Mouse (Mus musculus) CH12.LX (cell line): ENCODE measurements at regions not wholly inside any gene's neighbourhood (a gene's known extent, or its start where the extent isn't known, plus 50 kb on each side); places are given as distances from the start of the nearest gene placed in this dataset.

ENCODE experiments used
- DNase-seq: peaks from one replicate; pipeline ENCODE4 v3.0.0-alpha.2; 2013; ENCODE audit errors: extremely low read depth
- H3K27ac ChIP-seq: 2 replicates; pipeline ENCODE4 v1.5.1; 2012; ENCODE audit warnings: low read depth, mild to moderate bottlenecking, control low read depth, moderate library complexity; ENCODE audit not compliant: insufficient read depth
- H3K27me3 ChIP-seq: replicated peaks from 2 replicates; pipeline ENCODE3; 2012; ENCODE audit warnings: inconsistent platforms
- H3K36me3 ChIP-seq, 2 experiments: replicated peaks in 1 of 2; 2 replicates each; pipeline versions ENCODE3 to v1.6.1; 2012; ENCODE audit warnings: inconsistent platforms in 1 of 2, low read length in 1 of 2, mild to moderate bottlenecking in 1 of 2, mixed read lengths in 1 of 2, moderate library complexity in 1 of 2; ENCODE audit not compliant: control insufficient read depth in 1 of 2, insufficient read depth in 1 of 2
- H3K4me1 ChIP-seq, 2 experiments: 2 replicates each; pipeline ENCODE4 v1.6.1; 2012; ENCODE audit warnings: inconsistent platforms in 1 of 2, moderate library complexity in 1 of 2; ENCODE audit not compliant: insufficient read depth in 2 of 2, control insufficient read depth in 1 of 2
- H3K4me2 ChIP-seq: 2 replicates; pipeline ENCODE4 v1.6.1; 2012; ENCODE audit warnings: low read depth, mild to moderate bottlenecking, control low read depth; ENCODE audit not compliant: poor library complexity, insufficient read depth, severe bottlenecking
- H3K4me3 ChIP-seq, 3 experiments: fragments of 150-350 bp in 1 of 3; sonication (generic) in 1 of 3; replicated peaks in 1 of 3; 2 replicates each; pipeline versions ENCODE3 to v1.5.1; 2011 to 2012; ENCODE audit warnings: low read depth in 2 of 3, low read length in 2 of 3, mild to moderate bottlenecking in 2 of 3, moderate library complexity in 2 of 3, control low read depth in 1 of 3, improper control_type of control experiment in 1 of 3, inconsistent platforms in 1 of 3, mixed read lengths in 1 of 3; ENCODE audit not compliant: poor library complexity in 1 of 3
- H3K79me2 ChIP-seq: replicated peaks from 2 replicates; pipeline ENCODE4 v1.6.1; 2012; ENCODE audit warnings: mild to moderate bottlenecking, moderate library complexity; ENCODE audit not compliant: control insufficient read depth, poor library complexity, insufficient read depth, severe bottlenecking; ENCODE audit errors: extremely low read depth
- H3K9ac ChIP-seq: 2 replicates; pipeline ENCODE4 v1.6.1; 2012; ENCODE audit warnings: low read depth, mild to moderate bottlenecking, control low read depth, moderate library complexity; ENCODE audit not compliant: insufficient read depth
- H3K9me3 ChIP-seq: replicated peaks from 2 replicates; pipeline ENCODE3; 2012; ENCODE audit warnings: low read length, inconsistent platforms, mixed read lengths
- CHD1 ChIP-seq: IDR thresholded peaks from 2 replicates; pipeline ENCODE4 v1.6.1; 2012; ENCODE audit warnings: low read depth, low read length, improper control_type of control experiment, inconsistent platforms
- CHD2 ChIP-seq: IDR thresholded peaks from 2 replicates; pipeline ENCODE4 v1.6.1; 2011; ENCODE audit warnings: low read length, improper control_type of control experiment
- CTCF ChIP-seq, 2 experiments: IDR thresholded peaks in 1 of 2; conservative IDR thresholded peaks in 1 of 2; 2 replicates each; pipeline ENCODE4 v1.5.1; 2011 to 2012; ENCODE audit warnings: low read depth in 2 of 2, low read length in 2 of 2, improper control_type of control experiment in 1 of 2, inconsistent platforms in 1 of 2, mild to moderate bottlenecking in 1 of 2, moderate library complexity in 1 of 2
- EP300 ChIP-seq: IDR thresholded peaks from 2 replicates; pipeline ENCODE4 v1.6.1; 2011; ENCODE audit warnings: low read length, improper control_type of control experiment
- GABPA ChIP-seq: IDR thresholded peaks from 2 replicates; pipeline ENCODE4 v1.6.1; 2012; ENCODE audit warnings: low read depth, low read length, improper control_type of control experiment, inconsistent platforms; ENCODE audit not compliant: insufficient replicate concordance
- JUN ChIP-seq: IDR thresholded peaks from 2 replicates; pipeline ENCODE4 v1.6.1; 2011; ENCODE audit warnings: low read depth, mild to moderate bottlenecking, low read length, improper control_type of control experiment, moderate library complexity; ENCODE audit not compliant: insufficient read depth
- MAX ChIP-seq: IDR thresholded peaks from 2 replicates; pipeline ENCODE4 v1.6.1; 2011; ENCODE audit warnings: low read length, improper control_type of control experiment
- MAZ ChIP-seq: IDR thresholded peaks from 2 replicates; pipeline ENCODE4 v1.6.1; 2012; ENCODE audit warnings: low read depth, mild to moderate bottlenecking, inconsistent platforms, low read length, improper control_type of control experiment, moderate library complexity
- MEF2A ChIP-seq: IDR thresholded peaks from 2 replicates; pipeline ENCODE4 v1.6.1; 2014; ENCODE audit warnings: low read depth, mild to moderate bottlenecking, inconsistent platforms, low read length, improper control_type of control experiment, borderline replicate concordance
- MXI1 ChIP-seq: IDR thresholded peaks from 2 replicates; pipeline ENCODE4 v1.6.1; 2011; ENCODE audit warnings: mild to moderate bottlenecking, low read depth, low read length, improper control_type of control experiment
- NRF1 ChIP-seq: IDR thresholded peaks from 2 replicates; pipeline ENCODE4 v1.6.1; 2014; ENCODE audit warnings: low read depth, mild to moderate bottlenecking, inconsistent platforms, low read length, improper control_type of control experiment, moderate library complexity
- POLR2A ChIP-seq: IDR thresholded peaks from 2 replicates; pipeline ENCODE4 v1.6.1; 2011; ENCODE audit warnings: low read depth, mild to moderate bottlenecking, improper control_type of control experiment, low read length
- POLR2AphosphoS2 ChIP-seq: IDR thresholded peaks from 2 replicates; pipeline ENCODE4 v1.6.1; 2011; ENCODE audit warnings: low read depth, low read length, improper control_type of control experiment
- RAD21 ChIP-seq: IDR thresholded peaks from 2 replicates; pipeline ENCODE4 v1.6.1; 2011; ENCODE audit warnings: low read depth, mild to moderate bottlenecking, low read length, improper control_type of control experiment, moderate library complexity
- TBP ChIP-seq: conservative IDR thresholded peaks from 2 replicates; pipeline ENCODE4 v1.6.1; 2011; ENCODE audit warnings: low read depth, low read length, improper control_type of control experiment
- TCF12 ChIP-seq: IDR thresholded peaks from 2 replicates; pipeline ENCODE4 v1.6.1; 2014; ENCODE audit warnings: low read depth, mild to moderate bottlenecking, inconsistent platforms, low read length, improper control_type of control experiment
- USF1 ChIP-seq: IDR thresholded peaks from 2 replicates; pipeline ENCODE4 v1.6.1; 2014; ENCODE audit warnings: low read depth, mild to moderate bottlenecking, inconsistent platforms, low read length, improper control_type of control experiment
- USF2 ChIP-seq: conservative IDR thresholded peaks from 2 replicates; pipeline ENCODE4 v1.6.1; 2011; ENCODE audit warnings: low read depth, low read length, improper control_type of control experiment
- ZC3H11A ChIP-seq: IDR thresholded peaks from 2 replicates; pipeline ENCODE4 v1.6.1; 2012; ENCODE audit warnings: low read depth, mild to moderate bottlenecking, inconsistent platforms, low read length, improper control_type of control experiment
- ZKSCAN1 ChIP-seq: IDR thresholded peaks from 2 replicates; pipeline ENCODE4 v1.6.1; 2012; ENCODE audit warnings: low read depth, inconsistent platforms, low read length, improper control_type of control experiment, borderline replicate concordance
- ZMIZ1 ChIP-seq: IDR thresholded peaks from 2 replicates; pipeline ENCODE4 v1.6.1; 2012; ENCODE audit warnings: low read depth, mild to moderate bottlenecking, inconsistent platforms, low read length, improper control_type of control experiment
- ZNF384 ChIP-seq: IDR thresholded peaks from 2 replicates; pipeline ENCODE4 v1.6.1; 2012; ENCODE audit warnings: low read depth, low read length, improper control_type of control experiment, inconsistent platforms
- dilution Hi-C: fragments of 300-500 bp; cut with MboI; formaldehyde crosslinking; loops from 2 replicates; pipeline ENCODE4 v1.14.3; 2020; ENCODE audit warnings: low sequenced_read_pairs; ENCODE audit not compliant: extremely low pct_unique_long_range_greater_than_20kb, extremely low pct_ligation_motif_present
- in situ Hi-C: fragments of 300-500 bp; cut with MboI; formaldehyde crosslinking; loops from 3 replicates; pipeline ENCODE4 v1.14.3; 2019; ENCODE audit warnings: low sequenced_read_pairs, low pct_ligation_motif_present, low pct_unique_long_range_greater_than_20kb, mixed read lengths

GRCm38 (mm10) chr12:71561259-71561658, 251.6 kb downstream of the Dact1 start:
- H3K9me3 ChIP-seq: no peaks in the 10 kb centered on the region
- TF ChIP-seq JUN (no peak), ZKSCAN1 (no peak), POLR2A (no peak), TBP (no peak), MAX (no peak), TCF12 (no peak), USF1 (no peak), POLR2AphosphoS2 (no peak), MEF2A (no peak), MXI1 (no peak), ZNF384 (no peak), GABPA (no peak), NRF1 (no peak), CHD1 (no peak), MAZ (no peak), CTCF (conservative IDR thresholded peaks at IDR 0.05 in 1 of 2, IDR thresholded peaks at IDR 0.05 in 1 of 2; ENCODE audit: low read depth in 2 of 2, low read length in 2 of 2) (no peak), ZMIZ1 (no peak), USF2 (no peak)
- TF ChIP-seq, all 38 proteins: peak for 0
- Histone ChIP-seq H3K27me3 (no peaks in the 10 kb centered on the region), H3K27ac (no peak overlapping the region), H3K4me3 (no peak overlapping the region), H3K4me1 (peaks cover 0 to 2% of the 10 kb centered on the region in 2 experiments; a peak in 1 of 4 replicates), H3K79me2 (no peaks in the 10 kb centered on the region), H3K4me2 (no peak overlapping the region), H3K9ac (no peak overlapping the region), H3K36me3 (no peaks in the 10 kb centered on the region)
- in situ Hi-C loops (no loop called here), dilution Hi-C loops (no loop called here)
- no peak for DNase-seq

- in situ Hi-C loops: no loop called here
- TF ChIP-seq CHD2 (no peak), GABPA (no peak), USF2 (no peak), RAD21 (no peak), EP300 (no peak), ZC3H11A (no peak)
Observed at GRCm38 (mm10) chr12:71561918-71562572, 252.4 kb downstream of the Dact1 start.

More at GRCm38 (mm10) chr12:71561918-71562572, 252.4 kb downstream of the Dact1 start:
- H3K27ac ChIP-seq: no peak overlapping the region
- no peak overlapping the region for H3K4me3 ChIP-seq
- H3K36me3 ChIP-seq: no peaks in the 10 kb centered on the region
- dilution Hi-C loops: no loop called here
- no peaks in the 10 kb centered on the region for H3K27me3 ChIP-seq
- H3K79me2 ChIP-seq: no peaks in the 10 kb centered on the region
- no peak for DNase-seq
- no peak overlapping the region for H3K9ac ChIP-seq
- H3K4me2 ChIP-seq: no peak overlapping the region
- no peaks in the 10 kb centered on the region for H3K9me3 ChIP-seq
- peaks cover 0 to 4% of the 10 kb centered on the region in 2 experiments; a peak in 2 of 4 replicates for H3K4me1 ChIP-seq
